Mouse (Mus musculus): ENCODE data around the gene Thsd7b. TPM values are rescaled to one million over a fixed set of nuclear protein-coding genes. Genes with fewer than 3 reads are reported as not detected.

Thsd7b gene
- total RNA-seq, 2 experiments from 2014 or later, result 15.2 to 18.6 TPM

DNA sequence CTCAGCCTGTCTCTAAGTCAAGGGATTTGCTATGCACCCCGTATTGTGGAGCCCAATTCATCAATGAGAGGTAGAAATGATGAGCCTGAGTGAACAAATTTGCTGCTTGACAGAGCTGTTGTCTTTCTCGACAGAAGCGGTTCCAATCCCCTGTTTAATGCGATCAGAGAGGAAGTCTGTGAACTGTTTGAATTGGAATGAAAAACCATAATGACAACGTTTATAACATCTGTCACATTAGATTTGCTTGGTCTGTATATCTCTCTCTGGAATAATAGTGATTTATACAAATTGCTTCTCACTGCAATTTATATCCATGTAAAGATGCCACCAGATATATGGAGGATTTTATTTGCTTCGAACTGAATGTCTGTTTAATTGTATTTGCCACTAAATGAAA is 988.9 kb downstream of the Thsd7b start:
- DNase-seq (ENCODE audit: extremely low spot score in 1 of 2, low spot score in 1 of 2), result no peak
